Mouse (Mus musculus): ENCODE data around the gene Arhgap33. TPM values are rescaled to one million over a fixed set of nuclear protein-coding genes. Genes with fewer than 3 reads are reported as not detected.

Arhgap33 gene
- polyA plus RNA-seq, 1 experiment from 2014 or later: 1.0 TPM

GRCm38 (mm10) chr7:30560296-30560695 is 25.4 kb upstream of the Arhgap33 start:
- Histone ChIP-seq H3K4me3 (ENCODE audit: low read depth, low read length) (no peak overlapping the region), H3K9me3 (ENCODE audit: low read length) (no peaks in the 10 kb centered on the region), H3K9ac (replicated peaks) (no peak overlapping the region), H3K27me3 (ENCODE audit: insufficient read depth, low read length) (no peaks in the 10 kb centered on the region), H3K4me2 (ENCODE audit: low read depth, low read length) (peak overlapping the region; percentile 80; the same call in 1 of the 2 replicates), H3K27ac (ENCODE audit: low read depth) (peak overlapping the region; percentile 55; the same call in 1 of the 2 replicates), H3K4me1 (ENCODE audit: insufficient read depth) (peaks cover 24% of the 10 kb centered on the region), H3K36me3 (replicated peaks; ENCODE audit: insufficient read depth, low read length) (peaks cover 20% of the 10 kb centered on the region)
- TF ChIP-seq CTCF (IDR thresholded peaks at IDR 0.05; ENCODE audit: low read depth): no peak
- TF ChIP-seq EP300 (IDR thresholded peaks at IDR 0.05; ENCODE audit: low read depth): no peak
- no peak for DNase-seq
- no peak for ATAC-seq
- WGBS (ENCODE audit: insufficient replicate concordance): 67% methylated on average over 2 of the region's 2 CpGs

- H3K9ac ChIP-seq (replicated peaks): peak within 1 kb of the TSS; percentile 60
- H3K4me1 ChIP-seq (ENCODE audit: insufficient read depth): peaks cover 24% of the 10 kb centered on the region
- H3K9me3 ChIP-seq (ENCODE audit: low read length): no peaks in the 10 kb centered on the region
- H3K4me2 ChIP-seq (ENCODE audit: low read depth, low read length): peak within 1 kb of the TSS; percentile 80
- H3K27me3 ChIP-seq (ENCODE audit: insufficient read depth, low read length): no peaks in the 10 kb centered on the region
- WGBS (ENCODE audit: insufficient replicate concordance): under 1% methylated on average over 20 of the region's 20 CpGs
- TF ChIP-seq CTCF (IDR thresholded peaks at IDR 0.05; ENCODE audit: low read depth): no peak
- no peak for TF ChIP-seq EP300 (IDR thresholded peaks at IDR 0.05; ENCODE audit: low read depth)
- ATAC-seq (peak; percentile 80), DNase-seq (peak; percentile 92)
- peak within 1 kb of the TSS; percentile 55 for H3K27ac ChIP-seq (ENCODE audit: low read depth)
- peak within 1 kb of the TSS; percentile 58 for H3K4me3 ChIP-seq (ENCODE audit: low read depth, low read length)
- H3K36me3 ChIP-seq (replicated peaks; ENCODE audit: insufficient read depth, low read length): peaks cover 22% of the 10 kb centered on the region
Measured at GRCm38 (mm10) chr7:30559443-30559954, 24.6 kb upstream of the Arhgap33 start, which contains the start of gene Lin37. Gene Lin37, minus strand, starts transcription at chr7:30559838.

- H3K4me1 ChIP-seq (ENCODE audit: insufficient read depth): peaks cover 20% of the 10 kb centered on the region
- H3K27ac ChIP-seq (ENCODE audit: low read depth): peak overlapping the region; percentile 55
- WGBS (ENCODE audit: insufficient replicate concordance): 8% methylated on average over 12 of the region's 12 CpGs
- no peak for TF ChIP-seq CTCF (IDR thresholded peaks at IDR 0.05; ENCODE audit: low read depth)
- TF ChIP-seq EP300 (IDR thresholded peaks at IDR 0.05; ENCODE audit: low read depth): no peak
- H3K4me3 ChIP-seq (ENCODE audit: low read depth, low read length): peak overlapping the region; percentile 58
- H3K27me3 ChIP-seq (ENCODE audit: insufficient read depth, low read length): no peaks in the 10 kb centered on the region
- peaks cover 22% of the 10 kb centered on the region for H3K36me3 ChIP-seq (replicated peaks; ENCODE audit: insufficient read depth, low read length)
- H3K9me3 ChIP-seq (ENCODE audit: low read length): no peaks in the 10 kb centered on the region
- peak overlapping the region; percentile 60 for H3K9ac ChIP-seq (replicated peaks)
- peak overlapping the region; percentile 80 for H3K4me2 ChIP-seq (ENCODE audit: low read depth, low read length)
- DNase-seq (no peak), ATAC-seq (peak; percentile 18)
Measured at GRCm38 (mm10) chr7:30558656-30559442, 24.0 kb upstream of the Arhgap33 start.

GRCm38 (mm10) chr7:30557901-30558514 is 23.1 kb upstream of the Arhgap33 start:
- H3K4me3 ChIP-seq (ENCODE audit: low read depth, low read length): peak overlapping the region; percentile 58; the same call in 1 of the 2 replicates
- 84% methylated on average over 13 of the region's 13 CpGs for WGBS (ENCODE audit: insufficient replicate concordance)
- H3K36me3 ChIP-seq (replicated peaks; ENCODE audit: insufficient read depth, low read length): peaks cover 22% of the 10 kb centered on the region
- ATAC-seq: no peak
- H3K4me1 ChIP-seq (ENCODE audit: insufficient read depth): peaks cover 26% of the 10 kb centered on the region
- no peaks in the 10 kb centered on the region for H3K27me3 ChIP-seq (ENCODE audit: insufficient read depth, low read length)
- peak overlapping the region; percentile 31; the same call in 1 of the 2 replicates for H3K9ac ChIP-seq (replicated peaks)
- TF ChIP-seq EP300 (IDR thresholded peaks at IDR 0.05; ENCODE audit: low read depth) (no peak), CTCF (IDR thresholded peaks at IDR 0.05; ENCODE audit: low read depth) (no peak)
- no peak for DNase-seq
- H3K9me3 ChIP-seq (ENCODE audit: low read length): no peaks in the 10 kb centered on the region
- peak overlapping the region; percentile 80 for H3K4me2 ChIP-seq (ENCODE audit: low read depth, low read length)
- H3K27ac ChIP-seq (ENCODE audit: low read depth): no peak overlapping the region

- Histone ChIP-seq H3K9me3 (ENCODE audit: low read length) (no peaks in the 10 kb centered on the region), H3K4me2 (ENCODE audit: low read depth, low read length) (no peak overlapping the region), H3K9ac (replicated peaks) (no peak overlapping the region), H3K4me1 (ENCODE audit: insufficient read depth) (peaks cover 26% of the 10 kb centered on the region), H3K4me3 (ENCODE audit: low read depth, low read length) (no peak overlapping the region), H3K36me3 (replicated peaks; ENCODE audit: insufficient read depth, low read length) (peaks cover 22% of the 10 kb centered on the region), H3K27me3 (ENCODE audit: insufficient read depth, low read length) (no peaks in the 10 kb centered on the region), H3K27ac (ENCODE audit: low read depth) (no peak overlapping the region)
- 92% methylated on average over 18 of the region's 18 CpGs for WGBS (ENCODE audit: insufficient replicate concordance)
- no peak for DNase-seq
- ATAC-seq: no peak
- peak; percentile 47 for TF ChIP-seq CTCF (IDR thresholded peaks at IDR 0.05; ENCODE audit: low read depth)
- no peak for TF ChIP-seq EP300 (IDR thresholded peaks at IDR 0.05; ENCODE audit: low read depth)
Measured at GRCm38 (mm10) chr7:30556894-30557536, 22.2 kb upstream of the Arhgap33 start.
